Mouse (Mus musculus): Measurements from ENCODE around the gene Tmprss13.
A peak's percentile ranks its signal among the peaks of the same experiment; 100 is the strongest.

Gene Tmprss13

GRCm38 (mm10) chr9:45337406-45337805 lies 18.5 kb downstream of the Tmprss13 start:
- DNase-seq: no peak

- no peak for DNase-seq
Observed at GRCm38 (mm10) chr9:45343066-45343465, 24.2 kb downstream of the Tmprss13 start.

- peak; percentile 22 to 41 for DNase-seq
Observed at GRCm38 (mm10) chr9:45345516-45345915, 26.6 kb downstream of the Tmprss13 start.

- DNase-seq: no peak
Observed at GRCm38 (mm10) chr9:45346276-45346675, 27.4 kb downstream of the Tmprss13 start.

- no peak for DNase-seq
Observed at GRCm38 (mm10) chr9:45348560-45348959, 29.7 kb downstream of the Tmprss13 start.

GRCm38 (mm10) chr9:45349181-45349580 lies 30.3 kb downstream of the Tmprss13 start:
- DNase-seq: no peak

GRCm38 (mm10) chr9:45349851-45350250 lies 31.0 kb downstream of the Tmprss13 start:
- no peak for DNase-seq

- DNase-seq: no peak
Observed at GRCm38 (mm10) chr9:45355192-45355591, 36.3 kb downstream of the Tmprss13 start.

GRCm38 (mm10) chr9:45358356-45358755 lies 39.5 kb downstream of the Tmprss13 start:
- DNase-seq: no peak

GRCm38 (mm10) chr9:45362051-45362461 lies 43.2 kb downstream of the Tmprss13 start:
- no peak for DNase-seq

- DNase-seq: no peak
Observed at GRCm38 (mm10) chr9:45363639-45364214, 44.8 kb downstream of the Tmprss13 start.

GRCm38 (mm10) chr9:45367716-45368115 lies 48.8 kb downstream of the Tmprss13 start:
- DNase-seq: no peak

GRCm38 (mm10) chr9:45368341-45368901 lies 49.5 kb downstream of the Tmprss13 start:
- no peak for DNase-seq

GRCm38 (mm10) chr9:45370117-45370561 lies 51.2 kb downstream of the Tmprss13 start, which contains the start of gene Fxyd6:
TSS of gene Fxyd6 (plus strand) at chr9:45370185.
- peak; percentile 81 to 86 for DNase-seq

GRCm38 (mm10) chr9:45370616-45371336 lies 51.9 kb downstream of the Tmprss13 start:
- DNase-seq: peak in 1 of 2 experiments; percentile 39

GRCm38 (mm10) chr9:45371337-45371707 lies 52.4 kb downstream of the Tmprss13 start:
- no peak for DNase-seq

- DNase-seq: no peak
Observed at GRCm38 (mm10) chr9:45373896-45374295, 55.0 kb downstream of the Tmprss13 start.

- no peak for DNase-seq
Observed at GRCm38 (mm10) chr9:45374988-45375502, 56.1 kb downstream of the Tmprss13 start.

- no peak for DNase-seq
Observed at GRCm38 (mm10) chr9:45376427-45376826, 57.5 kb downstream of the Tmprss13 start.

GRCm38 (mm10) chr9:45376883-45377282 lies 58.0 kb downstream of the Tmprss13 start:
- DNase-seq: no peak

GRCm38 (mm10) chr9:45380411-45381251 lies 61.7 kb downstream of the Tmprss13 start:
- no peak for DNase-seq

- DNase-seq: no peak
Observed at GRCm38 (mm10) chr9:45382336-45382735, 63.4 kb downstream of the Tmprss13 start.

GRCm38 (mm10) chr9:45382834-45383233 lies 63.9 kb downstream of the Tmprss13 start:
- no peak for DNase-seq
